Mouse (Mus musculus) brain, embryonic 18.5 days (tissue): ENCODE measurements at regions not wholly inside any gene's neighbourhood (a gene's known extent, or its start where the extent isn't known, plus 50 kb on each side); places are given as distances from the start of the nearest gene placed in this dataset.

ENCODE experiments used
- DNase-seq: peaks from one replicate; pipeline ENCODE4 v3.0.0-alpha.2; 2012; ENCODE audit warnings: low read depth, low spot score

DNA sequence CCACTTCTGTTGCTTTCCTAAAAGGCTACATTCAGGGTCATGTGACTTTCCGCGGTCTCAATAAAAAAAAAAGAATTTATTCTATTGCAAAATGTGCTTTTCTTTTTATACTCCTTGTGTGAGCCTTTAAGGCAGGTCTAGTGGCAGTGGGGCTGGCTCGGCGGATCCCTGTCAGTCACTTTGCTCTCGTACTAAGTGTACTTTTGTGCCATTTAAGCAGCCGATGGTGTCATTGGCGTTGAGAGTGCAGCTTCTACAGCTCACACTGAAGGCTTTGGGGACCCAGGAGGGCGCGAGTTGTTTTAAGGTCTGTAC is 313.1 kb downstream of the Mtx2 start:
- DNase-seq = no peak

DNA sequence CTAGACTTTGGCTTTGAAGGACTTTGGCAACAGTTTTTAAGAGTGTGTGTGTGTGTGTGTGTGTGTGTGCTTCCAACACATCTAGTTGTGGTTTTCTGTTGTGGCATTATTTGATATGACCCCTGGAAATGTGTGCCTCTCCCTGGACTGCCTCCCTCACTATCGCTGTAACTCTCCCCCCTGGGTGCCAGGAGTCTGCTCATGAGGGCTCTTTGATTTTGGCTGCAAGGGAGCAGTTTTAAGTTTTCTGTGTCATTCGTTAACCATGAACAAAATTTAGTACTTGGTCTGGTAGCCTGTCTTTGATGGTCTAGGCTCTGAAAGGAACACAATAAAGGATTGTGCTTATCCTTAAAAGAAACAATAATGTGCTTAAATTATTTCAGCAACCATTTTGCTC is 313.9 kb downstream of the Mtx2 start:
- no peak for DNase-seq

DNA sequence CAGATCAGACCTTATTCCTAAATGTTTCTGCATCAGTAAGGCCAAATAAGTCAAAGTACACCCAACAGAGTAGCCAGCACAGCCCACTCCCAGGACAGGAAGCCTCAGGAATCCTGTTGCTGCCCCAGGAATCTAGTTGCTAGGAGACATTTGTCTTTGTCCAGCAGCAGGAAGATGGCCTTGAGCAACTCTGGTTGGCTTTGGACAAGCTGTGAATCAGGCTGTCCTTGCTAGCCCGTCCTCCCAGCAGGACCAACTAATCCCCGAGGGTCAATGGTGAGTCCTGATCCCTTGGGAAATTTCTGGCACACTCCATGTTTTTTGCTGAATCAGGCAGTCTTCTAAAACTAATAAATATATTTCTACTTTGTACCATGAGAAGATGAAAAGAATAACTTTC is 317.1 kb downstream of the Mtx2 start:
- DNase-seq = no peak

DNA sequence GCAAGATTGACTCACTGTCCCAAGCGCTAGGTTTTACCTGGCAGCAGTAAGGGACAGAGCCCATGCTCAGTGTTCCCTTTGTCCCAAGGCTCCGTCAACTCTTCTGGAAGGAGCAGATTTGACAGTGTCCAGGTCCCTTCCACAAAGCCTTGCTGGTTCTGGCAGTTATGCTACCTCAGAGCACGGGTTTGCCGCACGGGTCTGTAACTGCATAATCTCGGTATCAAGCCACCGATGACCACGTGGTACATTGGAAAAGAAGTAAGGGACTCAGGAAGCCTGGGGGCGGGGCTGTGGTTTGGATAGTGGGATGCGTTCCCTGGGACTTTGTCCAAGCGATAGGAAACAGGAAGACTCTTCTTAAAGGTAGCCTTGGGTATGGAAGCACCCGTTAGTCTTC is 319.3 kb downstream of the Mtx2 start:
- no peak for DNase-seq

DNA sequence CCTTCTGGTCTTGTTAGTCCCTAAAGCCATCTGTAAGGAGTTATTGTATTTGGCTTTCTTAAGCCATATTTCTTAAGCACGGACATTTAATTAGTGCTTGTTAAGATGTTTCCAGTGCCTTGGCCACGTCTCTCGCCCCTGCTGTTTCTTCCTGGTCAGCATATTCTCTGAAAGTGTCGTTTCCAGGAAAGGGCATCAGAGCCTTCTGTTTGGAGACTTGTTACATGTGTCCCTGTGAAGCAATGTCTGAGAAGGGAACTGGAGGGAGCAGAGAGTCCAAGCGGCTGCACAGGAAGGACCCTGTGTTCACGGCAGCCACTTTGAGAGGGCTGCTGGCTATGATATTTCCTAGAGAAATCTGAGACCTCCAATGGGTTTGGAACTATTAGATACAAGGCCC is 320.7 kb downstream of the Mtx2 start:
- DNase-seq = no peak

DNA sequence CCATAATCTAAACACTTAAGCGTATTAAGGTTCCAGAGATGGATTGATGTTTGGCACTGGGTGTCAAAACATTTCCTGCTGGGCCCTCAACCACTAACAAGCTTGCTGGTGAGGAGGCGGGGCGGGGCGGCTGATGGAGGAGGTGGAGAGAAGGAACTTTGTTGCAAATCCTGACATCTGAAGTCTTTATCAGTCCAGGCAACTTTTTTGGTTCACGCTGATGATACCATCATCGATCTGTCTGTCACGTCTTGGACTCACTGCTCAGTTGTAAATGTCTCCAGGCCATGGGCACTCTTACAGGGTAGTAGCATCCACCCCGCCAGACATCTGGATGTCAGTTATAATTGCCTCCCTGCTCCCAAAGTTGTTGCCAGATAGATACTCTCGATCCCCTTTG is 321.8 kb downstream of the Mtx2 start:
- no peak for DNase-seq

DNA sequence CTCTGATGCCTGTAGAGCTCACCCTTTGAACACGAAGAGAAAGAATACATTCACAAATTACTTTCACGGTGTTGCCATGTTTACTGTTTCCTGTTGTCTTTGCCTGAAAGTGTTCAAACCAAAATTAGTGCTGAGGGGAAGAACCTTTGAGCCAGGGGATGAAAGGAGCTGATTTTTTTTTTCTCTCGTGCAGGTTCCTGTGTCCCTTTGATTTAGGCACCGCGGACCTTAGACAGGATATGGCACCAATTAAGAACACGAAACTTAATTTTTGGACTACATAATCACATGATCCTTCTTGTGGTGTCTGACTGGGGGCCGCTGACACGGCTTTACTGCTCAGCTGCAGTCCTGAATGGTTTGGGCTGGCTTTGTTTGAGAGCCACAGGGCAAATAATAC is 322.4 kb downstream of the Mtx2 start:
- DNase-seq = no peak

DNA sequence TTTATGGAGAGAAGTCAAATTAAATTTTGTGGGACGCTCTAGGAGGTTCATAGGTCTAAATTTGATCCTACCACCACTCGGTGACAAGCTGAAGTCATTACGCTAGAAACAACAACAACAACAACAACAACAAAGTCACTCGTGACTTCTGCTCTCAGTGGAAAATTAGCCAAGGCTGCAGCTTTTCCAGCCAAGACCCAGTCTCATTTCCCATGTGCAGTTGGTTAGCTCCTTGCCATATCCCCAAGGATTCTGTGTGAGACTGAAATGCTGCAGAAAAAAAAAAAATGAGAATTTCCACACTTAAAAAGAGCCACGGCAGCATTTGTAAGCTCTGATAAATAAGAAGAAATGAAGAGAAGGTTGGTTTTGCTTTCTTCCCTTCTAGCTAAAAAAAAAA is 323.4 kb downstream of the Mtx2 start:
- DNase-seq = no peak

DNA sequence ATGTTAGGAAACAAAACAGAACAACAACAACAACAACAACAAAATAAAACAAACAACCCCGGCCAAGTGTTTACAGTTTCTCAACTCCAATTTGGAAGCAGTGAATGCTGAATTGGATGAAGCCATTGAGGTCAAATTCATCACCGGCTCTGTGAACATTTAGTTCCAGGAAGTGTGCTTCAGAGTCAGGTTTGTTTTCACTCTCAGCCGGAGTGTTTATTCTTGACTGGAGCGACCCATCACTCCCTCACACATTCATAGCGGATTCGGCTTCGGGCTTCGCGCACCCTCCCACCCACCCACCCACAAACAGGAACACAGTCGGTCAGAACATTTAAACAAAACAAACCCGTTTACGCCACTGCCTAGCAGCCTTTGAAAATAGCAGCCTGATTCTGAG is 324.0 kb downstream of the Mtx2 start:
- DNase-seq = no peak

DNA sequence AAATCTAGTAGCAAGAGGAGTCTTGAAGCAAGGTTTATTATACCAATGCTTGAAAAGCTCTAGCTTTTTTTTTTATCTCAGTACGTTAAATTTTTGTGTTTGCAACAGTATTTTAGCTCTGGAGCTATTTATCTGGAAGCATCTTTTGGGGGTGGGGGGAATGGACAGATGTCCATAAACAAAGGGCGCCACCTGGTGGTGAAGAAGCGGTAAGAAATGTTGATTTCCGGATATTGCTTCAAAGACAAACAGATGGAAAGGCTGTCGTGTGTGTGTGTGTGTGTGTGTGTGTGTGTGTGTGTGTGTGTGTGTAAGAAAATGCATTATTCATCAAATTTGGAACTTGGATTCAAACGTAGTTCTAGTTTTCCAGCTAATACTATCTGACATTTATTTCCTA is 325.4 kb downstream of the Mtx2 start:
- peak; percentile 60 for DNase-seq

DNA sequence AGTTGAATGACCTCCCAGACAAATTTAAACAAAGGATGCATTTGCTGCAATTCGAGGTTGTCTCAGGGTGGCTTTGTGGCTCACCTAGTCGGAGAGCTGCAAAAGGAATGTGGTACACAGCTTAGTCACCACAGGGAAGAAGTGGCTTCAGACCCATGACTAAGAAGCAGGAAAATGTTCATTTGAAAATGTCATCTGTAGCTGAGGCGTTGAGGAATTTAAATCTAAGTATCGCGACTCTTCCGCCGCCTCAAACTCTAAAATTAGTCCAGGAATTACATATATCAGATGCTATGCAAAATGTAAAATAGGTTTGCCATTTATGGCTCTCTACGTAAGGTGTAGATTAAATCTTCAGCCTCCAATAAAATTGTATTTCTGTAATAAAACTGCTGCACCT is 325.9 kb downstream of the Mtx2 start:
- no peak for DNase-seq

DNA sequence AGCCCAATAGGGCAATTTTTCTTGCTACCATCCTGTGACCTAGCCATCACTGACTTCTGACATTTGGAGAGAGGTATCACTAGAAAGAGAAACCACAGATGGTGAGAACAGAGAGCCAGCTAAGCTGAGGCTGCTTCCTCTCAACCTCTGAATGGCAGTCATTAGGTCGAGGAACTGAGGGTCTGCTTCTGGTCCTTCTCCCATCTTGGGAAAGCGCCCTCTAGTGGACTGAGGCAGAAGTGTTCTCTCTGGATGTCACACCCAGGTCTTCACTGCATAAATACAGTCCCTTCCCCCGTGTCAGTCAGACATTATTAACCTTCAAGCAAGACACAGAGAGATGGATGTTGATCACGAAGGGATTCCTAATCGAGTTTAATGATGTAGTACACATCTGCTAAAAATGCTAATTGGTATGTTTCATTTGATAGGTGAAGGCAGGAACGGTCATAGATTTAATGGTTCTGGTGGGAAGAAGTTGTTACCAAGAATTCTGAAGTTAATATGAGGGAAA is 326.9 kb downstream of the Mtx2 start:
- DNase-seq = no peak

DNA sequence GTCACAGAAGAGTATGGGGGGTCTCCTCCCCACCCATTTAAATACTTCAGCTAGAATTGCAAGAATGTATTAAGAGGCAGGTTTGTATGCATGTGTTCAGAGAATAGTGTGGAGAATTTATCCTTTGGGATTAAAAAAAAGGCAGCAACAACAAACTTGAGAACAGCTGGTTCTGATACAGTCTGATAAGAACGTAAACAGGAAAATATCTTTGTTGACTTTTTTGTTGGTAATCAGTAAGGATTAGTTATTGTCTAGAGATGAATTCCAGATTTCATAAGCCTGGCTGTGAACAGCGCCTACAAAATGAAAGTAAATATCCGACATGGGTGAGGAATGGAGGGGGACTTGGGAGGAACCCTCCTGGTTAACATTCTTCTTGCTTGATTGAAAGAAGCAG is 328.8 kb downstream of the Mtx2 start:
- DNase-seq = no peak

DNA sequence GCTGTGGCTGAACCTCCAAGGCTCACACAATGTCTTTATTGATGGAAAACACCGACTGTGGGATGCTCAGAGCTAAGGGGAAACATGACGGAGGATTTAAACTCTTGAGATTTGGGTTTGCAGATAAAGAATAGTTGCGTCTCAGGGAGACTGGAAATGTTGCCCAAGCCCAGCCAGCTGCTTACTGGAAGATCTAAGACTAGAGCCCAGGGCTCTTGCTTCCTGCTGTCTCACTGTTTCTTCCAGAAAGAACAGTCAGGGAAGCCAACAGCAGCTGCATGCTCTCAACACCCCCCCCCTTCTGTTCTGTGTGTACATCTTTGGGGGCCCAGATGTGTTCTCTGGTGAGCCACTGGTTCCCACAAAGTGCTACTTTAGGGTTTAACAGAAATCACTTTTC is 333.0 kb downstream of the Mtx2 start:
- DNase-seq = no peak

DNA sequence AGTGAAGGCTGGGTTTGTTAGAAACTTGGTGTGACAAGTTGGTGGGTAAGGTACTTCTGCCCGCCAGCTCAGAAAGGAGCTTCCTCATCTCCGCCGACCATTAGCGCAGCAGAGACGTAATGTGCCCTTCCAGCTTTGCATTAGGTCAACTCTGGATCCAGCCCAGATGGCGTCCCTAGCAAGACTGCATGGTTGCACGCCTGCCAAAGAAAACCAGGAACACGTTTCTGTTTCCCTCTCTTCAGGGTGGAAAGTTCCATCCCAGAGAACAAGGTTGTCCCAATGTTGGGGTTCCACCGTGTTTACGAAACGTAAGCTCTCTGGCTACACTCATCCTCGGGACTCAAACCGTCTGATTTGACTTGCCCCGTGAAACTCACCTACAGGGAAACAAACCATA is 335.5 kb downstream of the Mtx2 start:
- DNase-seq = no peak

DNA sequence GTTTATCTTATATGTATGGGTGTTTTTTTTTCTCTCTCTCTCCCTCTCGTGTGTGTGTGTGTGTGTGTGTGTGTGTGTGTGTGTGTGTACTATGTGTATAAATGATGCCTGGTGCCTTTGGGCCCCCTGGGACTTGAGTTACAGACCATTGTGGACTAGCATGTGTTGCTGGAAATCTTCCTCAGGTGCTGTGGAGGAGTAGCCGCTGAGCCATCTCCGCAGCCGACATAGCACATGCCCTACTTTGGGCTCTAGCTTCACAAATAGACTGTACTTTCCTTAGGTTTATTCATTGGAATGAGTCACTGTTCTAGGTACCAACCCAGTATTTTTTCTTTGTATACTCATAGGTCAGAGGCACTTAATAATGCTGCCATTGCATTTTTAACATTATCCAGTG is 339.4 kb downstream of the Mtx2 start:
- DNase-seq = no peak

DNA sequence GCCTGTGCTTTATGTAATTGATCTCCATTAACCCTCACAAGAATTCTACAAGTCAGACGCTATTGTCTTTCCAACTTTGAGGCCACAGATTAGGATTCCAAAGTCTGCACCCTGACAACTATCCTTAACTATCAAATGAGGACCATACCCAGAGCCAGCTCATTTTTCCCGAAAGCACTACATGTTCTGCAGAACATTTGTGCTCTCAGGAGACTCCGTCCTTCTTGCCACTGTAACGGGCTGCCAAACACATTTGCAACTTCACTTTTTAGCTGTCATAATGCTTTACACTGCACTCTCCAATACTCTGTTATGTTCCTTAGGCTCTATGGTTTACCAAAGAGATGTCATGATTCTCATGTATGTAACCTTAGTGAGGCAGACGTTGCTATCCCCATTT is 350.7 kb downstream of the Mtx2 start:
- DNase-seq = no peak

DNA sequence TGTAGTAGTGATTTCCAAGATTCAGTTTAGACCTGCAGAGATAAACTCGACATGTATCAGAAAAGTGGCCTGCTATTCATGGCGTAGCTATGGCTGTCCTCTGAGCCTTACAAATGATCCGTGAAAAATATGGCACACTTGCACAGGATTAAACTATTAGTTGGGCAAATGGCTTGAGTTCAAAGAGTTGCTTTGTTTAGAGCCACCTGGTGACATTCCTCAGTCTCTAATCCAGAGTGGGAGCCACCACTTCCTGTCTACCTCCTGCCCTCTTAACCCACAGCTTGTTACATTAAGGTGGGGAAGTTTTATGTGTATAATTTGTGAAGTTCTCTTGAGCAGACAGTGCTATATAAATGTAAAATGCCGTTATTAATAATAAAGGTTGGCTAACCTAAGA is 357.7 kb downstream of the Mtx2 start:
- no peak for DNase-seq

DNA sequence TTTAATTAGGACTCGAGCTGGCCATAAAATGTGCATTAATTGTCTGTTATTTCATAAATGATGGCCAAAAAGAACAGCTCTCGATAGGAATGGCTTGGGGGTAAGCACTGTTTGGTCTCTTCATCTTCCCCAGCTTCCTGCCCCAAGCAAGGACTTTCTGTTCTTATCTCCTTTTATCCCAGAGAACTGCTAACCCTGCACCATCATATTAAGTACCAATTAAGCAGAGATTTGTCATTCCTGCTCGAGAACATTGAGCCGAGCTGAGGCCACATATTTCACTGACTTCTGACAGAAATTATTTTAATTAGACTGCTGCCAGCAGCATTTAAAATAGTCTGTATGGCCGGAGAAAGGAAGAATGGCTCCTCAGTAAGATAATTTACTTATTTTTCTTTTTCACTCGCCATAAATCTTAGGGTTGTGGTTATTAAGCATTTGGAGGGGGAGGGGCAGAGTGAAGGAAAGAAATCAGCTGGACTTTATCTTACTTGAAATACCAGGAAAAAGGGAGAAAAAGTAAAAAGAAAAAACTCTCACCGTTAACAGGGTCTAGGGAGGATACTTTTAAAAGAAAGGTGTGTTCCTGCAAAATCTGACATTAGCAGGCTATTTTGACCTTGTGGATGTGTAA is 377.1 kb downstream of the Mtx2 start:
- DNase-seq = no peak

DNA sequence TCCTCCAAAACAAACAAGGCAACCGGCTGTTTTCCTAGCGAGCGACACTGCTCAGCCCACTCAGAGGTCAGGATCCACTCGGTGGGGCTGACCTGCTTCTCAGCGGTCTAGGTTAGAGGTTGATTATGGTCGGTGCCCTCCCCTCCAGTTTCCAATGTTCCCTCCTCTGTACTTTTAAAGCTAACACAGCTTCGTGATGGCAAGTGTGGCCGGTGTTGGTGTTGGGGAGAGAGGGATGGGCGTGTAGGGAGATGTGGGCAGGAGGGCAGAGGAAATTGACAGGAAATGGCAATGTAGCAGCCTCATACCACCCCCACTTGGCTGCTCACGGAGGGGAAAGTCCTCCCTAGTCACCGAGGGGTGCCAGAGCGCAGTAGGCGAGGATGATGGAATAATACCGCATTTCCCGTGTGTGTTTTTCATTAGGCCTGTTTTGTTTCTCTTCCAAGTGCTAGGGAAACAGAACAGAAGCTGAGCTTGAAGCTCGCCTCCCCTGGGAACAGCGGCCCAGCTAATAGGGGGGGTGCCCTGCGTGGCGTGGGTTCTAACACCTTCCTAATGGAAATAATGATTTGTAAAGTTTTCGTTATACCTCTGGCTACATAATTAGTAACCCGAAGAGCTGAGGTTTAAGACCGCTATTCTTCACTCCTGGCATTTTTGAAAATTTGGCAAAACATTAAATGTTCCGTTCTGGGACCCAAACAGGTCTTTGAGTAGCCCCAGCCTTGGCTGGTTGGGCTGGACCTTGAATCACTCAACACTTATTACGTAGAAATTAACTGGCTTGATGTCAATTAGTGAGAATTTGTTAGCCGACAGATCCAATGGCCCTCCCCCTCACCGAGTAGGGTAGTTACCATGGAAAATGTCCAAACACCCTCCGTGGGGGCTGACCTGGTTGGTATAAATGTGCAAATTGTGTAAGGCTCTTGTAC is 383.5 kb downstream of the Mtx2 start:
- no peak for DNase-seq

DNA sequence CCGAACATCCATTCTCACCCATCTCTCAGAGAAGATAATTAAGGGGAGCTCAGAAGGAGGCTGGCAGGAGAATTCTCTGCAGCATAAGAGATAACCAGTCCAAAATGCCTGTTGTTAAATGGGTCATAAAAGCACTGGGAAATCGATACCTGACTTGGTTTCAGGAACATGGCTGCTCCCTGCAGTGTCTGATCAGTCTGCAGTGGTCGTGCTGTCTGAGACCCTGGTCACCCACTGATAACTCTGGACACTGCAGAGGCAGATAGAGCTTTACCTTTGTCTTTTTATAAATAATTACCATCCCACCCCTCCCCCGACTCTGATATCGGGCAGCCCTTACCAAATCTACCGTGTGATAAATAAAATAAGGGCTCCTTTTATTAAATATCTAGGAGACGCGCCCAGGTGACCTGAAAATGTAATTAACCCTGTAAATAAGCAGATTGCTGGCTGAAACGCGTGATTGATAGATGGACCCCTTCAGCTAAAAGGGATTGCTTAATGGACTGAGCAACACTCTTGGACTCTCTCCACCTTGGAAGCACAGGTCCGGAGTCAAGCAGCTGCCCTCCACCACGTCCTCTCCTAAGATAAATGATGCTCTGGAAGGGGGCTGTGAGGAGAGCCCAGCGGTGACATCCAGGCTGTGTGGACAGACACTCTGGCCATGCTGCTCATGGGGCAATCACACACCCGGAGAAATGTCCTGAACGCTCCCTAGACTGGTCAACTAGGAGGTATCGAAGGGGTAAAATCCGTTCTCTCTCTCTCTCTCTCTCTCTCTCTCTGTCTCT is 384.4 kb downstream of the Mtx2 start:
- no peak for DNase-seq

DNA sequence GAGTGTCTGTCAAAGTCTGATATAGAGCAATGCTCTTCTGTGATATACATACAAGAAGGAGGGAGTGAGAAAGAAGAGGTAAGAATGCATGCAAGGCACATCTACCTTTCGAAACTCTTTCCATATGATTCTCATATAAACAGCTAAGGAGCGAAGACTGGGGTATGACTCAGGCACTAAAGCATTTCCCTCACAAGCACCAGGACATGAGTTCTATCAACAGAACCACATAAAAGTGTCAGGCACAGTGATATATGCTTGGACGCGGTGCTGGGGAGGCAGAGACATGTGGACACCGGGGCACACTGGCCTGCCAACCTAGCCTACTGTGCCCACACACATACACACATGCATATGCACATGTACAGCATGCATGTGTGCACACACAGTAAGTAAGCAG is 391.3 kb downstream of the Mtx2 start:
- no peak for DNase-seq
